Mouse (Mus musculus) midbrain, embryonic 16.5 days (tissue): ENCODE results near the gene Mark2. TPM values are rescaled to one million over a fixed set of nuclear protein-coding genes. Genes with fewer than 3 reads are reported as not detected.
"Not testable (repeated sequence)": the region's sequence is repeated elsewhere in the genome, so short reads cannot be mapped to it uniquely, and the experiment has no call there.

ENCODE experiments used
- ATAC-seq: fragments of 200-750 bp; cut with Nextera tagmentation; 2 replicates; pipeline ENCODE4 v1.8.0; 2017; ENCODE audit warnings: moderate TSS enrichment
- H3K27ac ChIP-seq: fragments of 300-500 bp; sonication (generic); 2 replicates; pipeline ENCODE4 v1.5.1; 2014; ENCODE audit warnings: mild to moderate bottlenecking, low read length, mixed read lengths
- H3K27me3 ChIP-seq: fragments of 300-500 bp; sonication (generic); 2 replicates; pipeline ENCODE4 v1.6.1; 2014; ENCODE audit warnings: low read depth, low read length, mixed read lengths; ENCODE audit not compliant: control insufficient read depth, insufficient read depth
- H3K36me3 ChIP-seq: fragments of 300-500 bp; sonication (generic); 2 replicates; pipeline ENCODE4 v1.6.1; 2014; ENCODE audit warnings: mild to moderate bottlenecking, low read length, moderate library complexity, mixed read lengths; ENCODE audit not compliant: control insufficient read depth, insufficient read depth
- H3K4me1 ChIP-seq: fragments of 300-500 bp; sonication (generic); 2 replicates; pipeline ENCODE4 v1.6.1; 2014; ENCODE audit warnings: mild to moderate bottlenecking, low read length, mixed read lengths; ENCODE audit not compliant: control insufficient read depth, insufficient read depth
- H3K4me2 ChIP-seq: fragments of 300-500 bp; sonication (generic); 2 replicates; pipeline ENCODE4 v1.6.1; 2014; ENCODE audit warnings: mild to moderate bottlenecking, low read length, mixed read lengths
- H3K4me3 ChIP-seq: fragments of 300-500 bp; sonication (generic); 2 replicates; pipeline ENCODE4 v1.5.1; 2014; ENCODE audit warnings: low read depth, mild to moderate bottlenecking, low read length, moderate library complexity, mixed read lengths
- H3K9ac ChIP-seq: fragments of 300-500 bp; sonication (generic); 2 replicates; pipeline ENCODE4 v1.6.1; 2014; ENCODE audit warnings: low read depth, low read length, mixed read lengths
- H3K9me3 ChIP-seq: fragments of 300-500 bp; sonication (generic); replicated peaks from 2 replicates; pipeline ENCODE4 v1.6.1; 2014; ENCODE audit warnings: mild to moderate bottlenecking, low read length, mixed read lengths; ENCODE audit not compliant: control insufficient read depth, poor library complexity, severe bottlenecking
- WGBS: fragments of 180-500 bp; shearing (Covaris S2); extraction: QIAGEN DNeasy Blood & Tissue Kit; methylation state at CpG from one replicate; pipeline ENCODE4 v1.1.7; 2014; 5-methylcytosine and 5-hydroxymethylcytosine counted together
- polyA plus RNA-seq: library from polyadenylated mRNA; unstranded; fragments of >200 nt; fragmentation: Nextera tagmentation; extraction: Ambion mirVana; gene quantifications from 2 replicates; pipeline ENCODE4 v1.2.1, GENCODE M21; 2015

The Mark2 gene
- polyA plus RNA-seq, 1 experiment from 2014 or later, result 43.8 TPM

DNA sequence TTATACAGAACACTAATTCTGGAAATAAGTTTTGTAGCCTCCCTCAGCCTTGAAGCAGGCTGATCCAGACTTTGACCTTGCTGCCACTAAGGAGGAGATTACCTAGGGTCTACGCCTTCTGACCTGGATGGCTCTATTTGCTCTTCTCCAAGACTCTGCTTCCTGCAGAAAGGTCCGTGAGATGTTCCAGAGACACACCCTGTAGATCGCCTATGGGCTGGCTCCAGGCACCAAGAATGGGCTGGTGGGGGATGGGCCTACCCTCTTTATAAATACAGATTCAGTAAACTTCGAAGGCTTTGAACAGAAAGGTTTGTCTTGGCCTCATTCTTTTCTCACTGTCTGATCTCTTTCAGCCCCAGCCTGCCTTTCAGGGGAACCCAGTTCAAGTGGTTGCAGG lies 27.8 kb upstream of the Mark2 start:
- H3K4me2 ChIP-seq, H3K9ac ChIP-seq, H3K4me3 ChIP-seq, H3K4me1 ChIP-seq, ATAC-seq, H3K9me3 ChIP-seq, H3K27ac ChIP-seq, H3K27me3 ChIP-seq: not testable (repeated sequence)
- 87% methylated on average over 4 of the region's 4 CpGs for WGBS
- peaks cover 43% of the 10 kb centered on the region for H3K36me3 ChIP-seq

DNA sequence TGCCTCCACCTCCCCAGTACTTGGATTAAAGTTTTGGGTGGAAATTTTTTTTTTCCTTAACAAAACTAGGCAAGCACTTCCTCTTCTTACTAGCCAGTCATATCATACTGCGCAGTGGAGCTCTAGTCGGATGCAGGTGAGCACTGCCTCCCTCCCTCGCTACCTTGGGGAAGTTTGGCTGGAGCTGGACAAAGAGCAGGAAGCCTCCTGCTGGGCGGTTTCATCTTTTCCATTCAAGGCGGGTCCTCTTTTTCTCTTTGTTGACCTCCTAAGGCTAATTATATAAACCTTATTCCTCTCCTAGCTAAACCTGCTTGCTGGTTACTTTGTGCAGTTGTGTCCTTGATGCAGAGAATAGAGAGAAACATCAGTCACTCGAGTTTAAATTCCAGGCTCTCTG lies 12.0 kb upstream of the Mark2 start:
- WGBS, result 37% methylated on average over 6 of the region's 6 CpGs
- Histone ChIP-seq H3K4me3 (no peak overlapping the region), H3K27ac (no peak overlapping the region), H3K36me3 (peaks cover 7% of the 10 kb centered on the region; the same call in 1 of the 2 replicates), H3K9ac (no peak overlapping the region), H3K4me2 (no peak overlapping the region), H3K27me3 (no peaks in the 10 kb centered on the region), H3K4me1 (no peaks in the 10 kb centered on the region), H3K9me3 (no peaks in the 10 kb centered on the region)
- no peak for ATAC-seq

DNA sequence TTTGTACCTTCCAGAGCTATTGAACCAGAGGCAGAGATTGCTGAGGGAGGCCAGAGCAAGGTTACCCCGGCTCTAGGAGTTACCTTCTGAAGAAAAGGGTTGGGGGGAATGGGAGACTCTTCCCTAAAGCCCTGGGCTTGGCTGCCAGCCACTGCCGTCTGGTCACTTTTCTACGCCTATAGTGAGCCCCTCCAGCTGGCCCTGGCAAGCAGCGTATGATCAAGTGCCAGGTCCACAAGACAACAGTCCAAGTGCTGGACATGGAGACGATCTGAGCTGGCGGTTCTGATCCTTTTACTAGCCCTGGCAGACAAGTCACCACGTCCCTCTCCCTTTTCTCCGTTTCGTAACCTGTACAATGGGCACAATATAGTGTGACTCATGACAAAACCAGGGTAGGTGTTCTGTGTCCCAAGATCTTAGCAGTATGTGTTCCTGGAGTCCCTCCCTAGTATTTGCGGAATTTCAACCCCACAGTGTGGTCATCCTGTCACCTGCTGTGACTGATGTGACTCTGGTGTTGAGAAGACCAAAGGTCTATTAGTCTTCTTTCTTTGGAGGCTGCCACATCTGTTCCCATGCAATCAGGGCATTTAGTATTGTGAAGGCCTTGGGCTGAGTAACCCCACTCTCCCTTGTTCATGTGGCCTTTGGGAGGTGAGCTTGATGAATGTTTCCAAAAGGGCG lies 11.3 kb upstream of the Mark2 start:
- ATAC-seq, result no peak
- Histone ChIP-seq H3K4me2 (no peak overlapping the region), H3K4me1 (no peaks in the 10 kb centered on the region), H3K4me3 (no peak overlapping the region), H3K9ac (no peak overlapping the region), H3K27me3 (no peaks in the 10 kb centered on the region), H3K27ac (no peak overlapping the region), H3K9me3 (no peaks in the 10 kb centered on the region), H3K36me3 (peaks cover 3% of the 10 kb centered on the region; the same call in 1 of the 2 replicates)
- 76% methylated on average over 11 of the region's 11 CpGs for WGBS

DNA sequence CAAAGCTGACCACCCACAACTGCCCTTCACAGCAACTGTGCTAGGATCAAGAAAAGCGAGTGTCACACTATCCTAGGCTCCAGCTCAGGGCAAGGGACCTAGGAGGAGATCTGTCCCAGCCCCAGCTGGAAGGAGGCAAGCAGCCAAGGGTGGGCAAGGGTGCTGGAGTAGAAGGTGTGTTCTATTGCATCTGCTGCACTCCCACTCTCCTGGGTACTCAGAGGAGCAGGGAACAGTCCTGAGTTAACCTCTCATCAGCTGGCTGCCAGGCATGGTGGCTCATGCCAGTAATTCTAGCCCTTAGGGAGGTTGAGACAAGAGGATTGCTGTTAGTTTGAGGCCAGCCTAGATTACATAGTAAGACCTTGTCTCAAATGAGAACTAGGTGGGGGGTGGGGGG lies 8.3 kb upstream of the Mark2 start:
- no peaks in the 10 kb centered on the region for H3K27me3 ChIP-seq
- H3K9ac ChIP-seq, result no peak overlapping the region
- H3K27ac ChIP-seq, result no peak overlapping the region
- H3K4me2 ChIP-seq, result no peak overlapping the region
- WGBS, result 56% methylated on average over 1 of the region's 1 CpGs
- no peaks in the 10 kb centered on the region for H3K36me3 ChIP-seq
- ATAC-seq, result no peak
- no peaks in the 10 kb centered on the region for H3K4me1 ChIP-seq
- no peak overlapping the region for H3K4me3 ChIP-seq
- H3K9me3 ChIP-seq, result no peaks in the 10 kb centered on the region

DNA sequence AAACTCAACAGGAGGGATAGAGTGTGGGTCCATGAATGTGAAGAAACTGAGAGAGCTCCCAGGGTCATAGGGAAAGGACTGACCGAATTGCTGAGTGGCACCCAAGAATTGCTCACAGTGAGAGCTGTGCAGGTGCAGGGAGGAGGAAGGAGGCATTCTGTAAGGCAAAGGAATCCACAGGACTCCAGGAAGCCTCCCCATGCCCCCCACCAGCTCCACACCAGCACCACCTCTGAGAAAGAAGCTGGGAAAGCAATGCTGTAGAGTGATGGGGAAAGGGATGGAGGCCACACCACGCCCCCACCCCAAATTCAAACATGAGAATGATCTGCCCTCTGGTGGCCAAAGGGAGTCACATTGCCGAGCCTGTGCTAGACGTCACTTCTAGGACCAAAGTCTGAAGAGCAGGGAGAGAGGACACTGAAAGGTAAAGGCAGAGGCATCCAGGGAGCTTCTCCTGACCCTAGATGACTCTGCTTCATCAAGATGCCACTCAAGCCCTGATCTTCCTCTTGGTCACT lies 3.6 kb upstream of the Mark2 start:
- WGBS, result 21% methylated on average over 4 of the region's 4 CpGs
- Histone ChIP-seq H3K27me3 (no peaks in the 10 kb centered on the region), H3K4me1 (peaks cover 4% of the 10 kb centered on the region), H3K9me3 (no peaks in the 10 kb centered on the region), H3K27ac (no peak overlapping the region), H3K36me3 (no peaks in the 10 kb centered on the region), H3K4me3 (no peak overlapping the region), H3K9ac (peak overlapping the region; percentile 40; the same call in 1 of the 2 replicates), H3K4me2 (no peak overlapping the region)
- ATAC-seq, result no peak

DNA sequence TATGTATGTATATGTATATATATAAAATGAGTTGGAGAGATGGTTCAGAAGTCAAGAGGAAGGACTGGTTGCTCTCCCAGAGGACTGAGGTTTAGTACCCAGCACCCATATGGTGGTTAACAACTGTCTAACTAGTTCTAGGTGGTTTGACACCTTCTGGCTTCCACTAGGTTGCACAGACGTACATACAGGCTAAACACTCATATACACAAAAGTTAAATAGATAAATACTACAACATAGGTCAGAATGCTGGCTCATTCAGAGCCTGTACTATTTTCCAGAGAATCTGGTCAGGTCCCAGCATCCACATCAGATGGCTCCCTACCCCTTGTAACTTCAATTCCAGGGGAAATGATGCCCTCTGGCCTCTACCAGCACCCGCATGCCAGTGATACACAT lies 986 bp upstream of the Mark2 start:
- Histone ChIP-seq H3K4me3 (no peak overlapping the region), H3K36me3 (no peaks in the 10 kb centered on the region), H3K27me3 (no peaks in the 10 kb centered on the region), H3K27ac (no peak overlapping the region), H3K4me1 (peaks cover 25% of the 10 kb centered on the region), H3K4me2 (no peak overlapping the region), H3K9ac (no peak overlapping the region), H3K9me3 (no peaks in the 10 kb centered on the region)
- 82% methylated on average over 2 of the region's 2 CpGs for WGBS
- no peak for ATAC-seq

DNA sequence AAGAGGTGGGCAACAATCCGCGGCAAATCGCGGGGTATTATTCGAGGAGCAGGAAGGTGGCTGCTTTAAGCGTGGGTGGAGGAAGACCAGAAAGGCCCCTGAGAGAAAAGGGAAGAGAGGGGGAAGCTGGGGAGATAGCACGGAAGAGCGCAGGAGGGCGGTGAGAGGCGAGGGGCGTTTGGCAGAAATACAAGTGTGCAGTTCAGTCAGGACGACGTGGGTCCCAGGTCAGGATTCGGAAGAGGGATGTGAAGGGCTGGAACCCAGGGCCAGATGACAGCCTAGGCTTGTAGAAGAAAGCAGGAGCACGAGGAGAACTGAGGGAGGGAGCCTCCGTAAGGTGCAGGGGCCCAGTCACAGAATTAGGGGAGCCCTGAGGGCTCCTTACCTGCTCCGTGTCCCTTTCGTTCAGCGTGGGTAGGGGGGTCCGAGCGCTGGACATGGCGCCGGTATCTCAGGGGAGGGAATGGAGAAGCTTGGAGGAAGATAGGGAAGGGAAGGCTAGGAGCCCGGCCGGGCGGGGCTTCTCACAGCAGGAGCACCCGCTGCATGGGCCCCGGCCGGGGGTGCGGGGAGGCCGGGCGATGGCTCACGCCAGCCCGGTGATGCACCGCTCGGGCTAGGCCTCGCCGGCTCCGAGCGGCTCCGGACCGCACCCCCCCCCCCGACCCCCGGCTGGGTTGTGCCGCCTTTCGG lies 732 bp downstream of the Mark2 start:
- ATAC-seq, result peak; percentile 84
- H3K4me1 ChIP-seq, result peaks cover 32% of the 10 kb centered on the region
- under 1% methylated on average over 29 of the region's 46 CpGs for WGBS

DNA sequence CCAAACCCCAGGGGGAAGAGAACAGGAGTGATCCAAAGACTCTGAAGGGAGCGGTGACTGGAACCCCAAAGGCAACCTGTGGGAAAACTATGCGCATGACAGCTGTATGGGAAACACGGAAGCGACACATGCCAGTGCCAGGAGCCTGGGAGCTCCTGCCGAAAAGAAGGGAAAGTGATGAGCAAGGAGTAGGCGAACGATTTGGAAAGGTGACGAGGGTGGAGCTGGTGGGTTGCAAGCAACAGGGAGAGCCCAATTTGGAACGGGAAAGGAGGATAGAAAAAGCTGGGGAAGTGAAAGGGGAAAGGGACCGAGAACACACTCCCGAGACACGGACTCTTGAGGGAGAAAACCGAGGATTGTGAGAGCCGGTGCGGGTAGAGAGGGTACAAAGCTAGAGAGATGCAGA lies 1.3 kb downstream of the Mark2 start:
- Histone ChIP-seq H3K27ac (no peak overlapping the region), H3K36me3 (no peaks in the 10 kb centered on the region), H3K9ac (peak overlapping the region; percentile 88), H3K9me3 (no peaks in the 10 kb centered on the region), H3K4me2 (peak overlapping the region; percentile 94), H3K4me3 (peak overlapping the region; percentile 77), H3K27me3 (no peaks in the 10 kb centered on the region), H3K4me1 (peaks cover 32% of the 10 kb centered on the region)
- ATAC-seq, result no peak
- WGBS, result 1% methylated on average over 15 of the region's 15 CpGs

More for the DNA sequence above, 732 bp downstream of the Mark2 start:
- Histone ChIP-seq H3K4me2 (peak overlapping the region; percentile 94), H3K27ac (peak overlapping the region; percentile 88), H3K9me3 (no peaks in the 10 kb centered on the region), H3K4me3 (peak overlapping the region; percentile 77), H3K36me3 (no peaks in the 10 kb centered on the region), H3K9ac (peak overlapping the region; percentile 88), H3K27me3 (no peaks in the 10 kb centered on the region)

DNA sequence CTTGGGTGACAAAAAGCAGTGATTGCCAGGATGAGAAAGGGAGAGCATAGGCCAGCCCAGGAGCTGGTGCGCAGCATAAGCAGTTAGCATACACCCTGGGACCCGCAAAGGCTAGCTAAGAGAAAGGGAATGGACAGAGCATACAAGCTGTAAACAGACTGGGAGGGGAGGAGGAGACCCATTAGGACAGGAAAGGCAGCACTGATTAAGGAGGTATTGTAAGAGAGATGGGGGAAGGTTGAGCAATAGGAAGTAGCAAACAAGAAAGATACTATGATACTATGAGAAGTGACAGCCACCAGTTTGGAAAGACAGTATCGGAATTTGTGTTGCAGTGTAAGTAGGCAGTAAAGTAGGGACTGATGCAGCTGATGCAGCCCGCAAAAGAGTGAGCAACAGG lies 1.8 kb downstream of the Mark2 start:
- Histone ChIP-seq H3K9me3 (no peaks in the 10 kb centered on the region), H3K4me2 (peak overlapping the region; percentile 94), H3K27ac (no peak overlapping the region), H3K36me3 (no peaks in the 10 kb centered on the region), H3K4me3 (peak overlapping the region; percentile 77), H3K9ac (peak overlapping the region; percentile 88), H3K27me3 (no peaks in the 10 kb centered on the region), H3K4me1 (peaks cover 32% of the 10 kb centered on the region)
- WGBS, result 58% methylated on average over 4 of the region's 4 CpGs
- no peak for ATAC-seq
